Mouse (Mus musculus) cerebellum, adult 2 months (tissue): ENCODE data around the gene Ankrd11.

Experiments
- CTCF ChIP-seq: fragments of 200-500 bp; IDR thresholded peaks from 2 replicates; pipeline ENCODE4 v1.5.1; 2011; ENCODE audit warnings: low read depth, mild to moderate bottlenecking, control low read depth, low read length, moderate library complexity, borderline replicate concordance; ENCODE audit not compliant: insufficient read depth
- POLR2A ChIP-seq: fragments of 200-500 bp; IDR thresholded peaks from 2 replicates; pipeline ENCODE4 v1.6.1; 2011; ENCODE audit warnings: low read length, control low read depth, borderline replicate concordance; ENCODE audit not compliant: insufficient read depth

- TF ChIP-seq POLR2A (no peak), CTCF (no peak)
Observed at GRCm38 (mm10) chr8:123025951-123026351, 16.1 kb downstream of the Ankrd11 start.
